Mouse (Mus musculus): ENCODE data around the gene Slc15a2. TPM values are rescaled to one million over a fixed set of nuclear protein-coding genes. Genes with fewer than 3 reads are reported as not detected.

The Slc15a2 gene
- polyA plus RNA-seq, 1 experiment from 2014 or later = 7.0 TPM

GRCm38 (mm10) chr16:36816916-36817315, 32.2 kb upstream of the Slc15a2 start:
- no peak overlapping the region for H3K27ac ChIP-seq (ENCODE audit: low read length)
- ATAC-seq (ENCODE audit: insufficient number of reproducible peaks, insufficient read depth, low FRiP score, low read depth) = 0 out of 2 replicates have a peak, but pooled peaks have one; percentile 6
- H3K4me1 ChIP-seq (ENCODE audit: control insufficient read depth, insufficient read depth, low read length) = peaks cover 4% of the 10 kb centered on the region; the same call in 1 of the 2 replicates
- no peaks in the 10 kb centered on the region for H3K36me3 ChIP-seq (ENCODE audit: control insufficient read depth, insufficient read depth, low read length)
- no peak overlapping the region for H3K4me3 ChIP-seq (ENCODE audit: low read depth, low read length)
- H3K27me3 ChIP-seq (ENCODE audit: control insufficient read depth, insufficient read depth, low read length) = no peaks in the 10 kb centered on the region
- H3K4me2 ChIP-seq (replicated peaks; ENCODE audit: low read depth, low read length) = no peak overlapping the region
- H3K9me3 ChIP-seq (ENCODE audit: control insufficient read depth, low read depth, low read length) = no peaks in the 10 kb centered on the region
- no peak overlapping the region for H3K9ac ChIP-seq (replicated peaks; ENCODE audit: low read depth, low read length)

- Histone ChIP-seq H3K27ac (ENCODE audit: low read length) (no peak overlapping the region), H3K4me3 (ENCODE audit: low read depth, low read length) (no peak overlapping the region), H3K27me3 (ENCODE audit: control insufficient read depth, insufficient read depth, low read length) (no peaks in the 10 kb centered on the region), H3K4me2 (replicated peaks; ENCODE audit: low read depth, low read length) (no peak overlapping the region), H3K9ac (replicated peaks; ENCODE audit: low read depth, low read length) (no peak overlapping the region), H3K9me3 (ENCODE audit: control insufficient read depth, low read depth, low read length) (no peaks in the 10 kb centered on the region), H3K36me3 (ENCODE audit: control insufficient read depth, insufficient read depth, low read length) (no peaks in the 10 kb centered on the region), H3K4me1 (ENCODE audit: control insufficient read depth, insufficient read depth, low read length) (no peaks in the 10 kb centered on the region)
- ATAC-seq (ENCODE audit: insufficient number of reproducible peaks, insufficient read depth, low FRiP score, low read depth) = no peak
- 68% methylated on average over 3 of the region's 3 CpGs for WGBS
These were observed 28.9 kb upstream of the Slc15a2 start for GRCm38 (mm10) chr16:36813680-36814079.

- Histone ChIP-seq H3K4me3 (ENCODE audit: low read depth, low read length) (no peak overlapping the region), H3K4me2 (replicated peaks; ENCODE audit: low read depth, low read length) (no peak overlapping the region), H3K36me3 (ENCODE audit: control insufficient read depth, insufficient read depth, low read length) (no peaks in the 10 kb centered on the region), H3K27me3 (ENCODE audit: control insufficient read depth, insufficient read depth, low read length) (no peaks in the 10 kb centered on the region), H3K9me3 (ENCODE audit: control insufficient read depth, low read depth, low read length) (no peaks in the 10 kb centered on the region), H3K27ac (ENCODE audit: low read length) (no peak overlapping the region), H3K4me1 (ENCODE audit: control insufficient read depth, insufficient read depth, low read length) (no peaks in the 10 kb centered on the region), H3K9ac (replicated peaks; ENCODE audit: low read depth, low read length) (no peak overlapping the region)
- WGBS = 67% methylated on average over 3 of the region's 3 CpGs
- ATAC-seq (ENCODE audit: insufficient number of reproducible peaks, insufficient read depth, low FRiP score, low read depth) = no peak
These were observed 23.9 kb upstream of the Slc15a2 start for GRCm38 (mm10) chr16:36808616-36809015.

GRCm38 (mm10) chr16:36802361-36802760, 17.6 kb upstream of the Slc15a2 start:
- 83% methylated on average over 3 of the region's 3 CpGs for WGBS

GRCm38 (mm10) chr16:36798334-36798733, 13.6 kb upstream of the Slc15a2 start:
- no peaks in the 10 kb centered on the region for H3K4me1 ChIP-seq (ENCODE audit: control insufficient read depth, insufficient read depth, low read length)
- H3K4me3 ChIP-seq (ENCODE audit: low read depth, low read length) = no peak overlapping the region
- no peak for ATAC-seq (ENCODE audit: insufficient number of reproducible peaks, insufficient read depth, low FRiP score, low read depth)
- H3K27ac ChIP-seq (ENCODE audit: low read length) = no peak overlapping the region
- no peaks in the 10 kb centered on the region for H3K36me3 ChIP-seq (ENCODE audit: control insufficient read depth, insufficient read depth, low read length)
- no peaks in the 10 kb centered on the region for H3K9me3 ChIP-seq (ENCODE audit: control insufficient read depth, low read depth, low read length)
- H3K27me3 ChIP-seq (ENCODE audit: control insufficient read depth, insufficient read depth, low read length) = no peaks in the 10 kb centered on the region
- WGBS = 73% methylated on average over 2 of the region's 2 CpGs
- no peak overlapping the region for H3K4me2 ChIP-seq (replicated peaks; ENCODE audit: low read depth, low read length)
- no peak overlapping the region for H3K9ac ChIP-seq (replicated peaks; ENCODE audit: low read depth, low read length)

More at GRCm38 (mm10) chr16:36802361-36802760, 17.6 kb upstream of the Slc15a2 start:
- no peaks in the 10 kb centered on the region for H3K9me3 ChIP-seq (ENCODE audit: control insufficient read depth, low read depth, low read length)
- no peak for ATAC-seq (ENCODE audit: insufficient number of reproducible peaks, insufficient read depth, low FRiP score, low read depth)
- no peaks in the 10 kb centered on the region for H3K27me3 ChIP-seq (ENCODE audit: control insufficient read depth, insufficient read depth, low read length)
- no peaks in the 10 kb centered on the region for H3K36me3 ChIP-seq (ENCODE audit: control insufficient read depth, insufficient read depth, low read length)
- H3K9ac ChIP-seq (replicated peaks; ENCODE audit: low read depth, low read length) = no peak overlapping the region
- no peak overlapping the region for H3K4me2 ChIP-seq (replicated peaks; ENCODE audit: low read depth, low read length)
- no peak overlapping the region for H3K27ac ChIP-seq (ENCODE audit: low read length)
- no peak overlapping the region for H3K4me3 ChIP-seq (ENCODE audit: low read depth, low read length)
- no peaks in the 10 kb centered on the region for H3K4me1 ChIP-seq (ENCODE audit: control insufficient read depth, insufficient read depth, low read length)

GRCm38 (mm10) chr16:36794976-36795375, 10.2 kb upstream of the Slc15a2 start:
- no peak for ATAC-seq (ENCODE audit: insufficient number of reproducible peaks, insufficient read depth, low FRiP score, low read depth)
- H3K4me3 ChIP-seq (ENCODE audit: low read depth, low read length) = no peak overlapping the region
- 69% methylated on average over 2 of the region's 2 CpGs for WGBS

GRCm38 (mm10) chr16:36790166-36790565, 5.4 kb upstream of the Slc15a2 start:
- no peak for ATAC-seq (ENCODE audit: insufficient number of reproducible peaks, insufficient read depth, low FRiP score, low read depth)
- H3K36me3 ChIP-seq (ENCODE audit: control insufficient read depth, insufficient read depth, low read length) = no peaks in the 10 kb centered on the region
- H3K27ac ChIP-seq (ENCODE audit: low read length) = no peak overlapping the region
- 84% methylated on average over 4 of the region's 4 CpGs for WGBS
- H3K4me1 ChIP-seq (ENCODE audit: control insufficient read depth, insufficient read depth, low read length) = no peaks in the 10 kb centered on the region
- no peak overlapping the region for H3K4me3 ChIP-seq (ENCODE audit: low read depth, low read length)
- H3K9ac ChIP-seq (replicated peaks; ENCODE audit: low read depth, low read length) = no peak overlapping the region
- no peaks in the 10 kb centered on the region for H3K27me3 ChIP-seq (ENCODE audit: control insufficient read depth, insufficient read depth, low read length)
- H3K9me3 ChIP-seq (ENCODE audit: control insufficient read depth, low read depth, low read length) = no peaks in the 10 kb centered on the region
- no peak overlapping the region for H3K4me2 ChIP-seq (replicated peaks; ENCODE audit: low read depth, low read length)

More at GRCm38 (mm10) chr16:36794976-36795375, 10.2 kb upstream of the Slc15a2 start:
- Histone ChIP-seq H3K4me2 (replicated peaks; ENCODE audit: low read depth, low read length) (no peak overlapping the region), H3K9me3 (ENCODE audit: control insufficient read depth, low read depth, low read length) (no peaks in the 10 kb centered on the region), H3K9ac (replicated peaks; ENCODE audit: low read depth, low read length) (no peak overlapping the region), H3K4me1 (ENCODE audit: control insufficient read depth, insufficient read depth, low read length) (no peaks in the 10 kb centered on the region), H3K36me3 (ENCODE audit: control insufficient read depth, insufficient read depth, low read length) (no peaks in the 10 kb centered on the region), H3K27ac (ENCODE audit: low read length) (no peak overlapping the region), H3K27me3 (ENCODE audit: control insufficient read depth, insufficient read depth, low read length) (no peaks in the 10 kb centered on the region)

- H3K27me3 ChIP-seq (ENCODE audit: control insufficient read depth, insufficient read depth, low read length) = no peaks in the 10 kb centered on the region
- no peak overlapping the region for H3K4me3 ChIP-seq (ENCODE audit: low read depth, low read length)
- no peaks in the 10 kb centered on the region for H3K9me3 ChIP-seq (ENCODE audit: control insufficient read depth, low read depth, low read length)
- no peaks in the 10 kb centered on the region for H3K36me3 ChIP-seq (ENCODE audit: control insufficient read depth, insufficient read depth, low read length)
- no peaks in the 10 kb centered on the region for H3K4me1 ChIP-seq (ENCODE audit: control insufficient read depth, insufficient read depth, low read length)
- no peak for ATAC-seq (ENCODE audit: insufficient number of reproducible peaks, insufficient read depth, low FRiP score, low read depth)
- no peak overlapping the region for H3K4me2 ChIP-seq (replicated peaks; ENCODE audit: low read depth, low read length)
- no peak overlapping the region for H3K9ac ChIP-seq (replicated peaks; ENCODE audit: low read depth, low read length)
- no peak overlapping the region for H3K27ac ChIP-seq (ENCODE audit: low read length)
- 79% methylated on average over 7 of the region's 7 CpGs for WGBS
These were observed 1.7 kb upstream of the Slc15a2 start for GRCm38 (mm10) chr16:36786466-36786865.

GRCm38 (mm10) chr16:36784146-36784545, 616 bp downstream of the Slc15a2 start:
- Histone ChIP-seq H3K4me1 (ENCODE audit: control insufficient read depth, insufficient read depth, low read length) (no peaks in the 10 kb centered on the region), H3K4me2 (replicated peaks; ENCODE audit: low read depth, low read length) (no peak overlapping the region; the same call in 1 of the 2 replicates), H3K27me3 (ENCODE audit: control insufficient read depth, insufficient read depth, low read length) (no peaks in the 10 kb centered on the region), H3K36me3 (ENCODE audit: control insufficient read depth, insufficient read depth, low read length) (no peaks in the 10 kb centered on the region), H3K9ac (replicated peaks; ENCODE audit: low read depth, low read length) (no peak overlapping the region), H3K4me3 (ENCODE audit: low read depth, low read length) (no peak overlapping the region; the same call in 1 of the 2 replicates), H3K27ac (ENCODE audit: low read length) (no peak overlapping the region), H3K9me3 (ENCODE audit: control insufficient read depth, low read depth, low read length) (no peaks in the 10 kb centered on the region)
- ATAC-seq (ENCODE audit: insufficient number of reproducible peaks, insufficient read depth, low FRiP score, low read depth) = no peak
- WGBS = 90% methylated on average over 2 of the region's 2 CpGs

Data from stomach, embryonic 14.5 days (tissue).